Mouse (Mus musculus) lung, postnatal 0 days (tissue): ENCODE measurements at regions not wholly inside any gene's neighbourhood (a gene's known extent, or its start where the extent isn't known, plus 50 kb on each side); places are given as distances from the start of the nearest gene placed in this dataset.

ENCODE experiments used
- ATAC-seq: fragments of 200-750 bp; cut with Nextera tagmentation; 2 replicates; pipeline ENCODE4 v1.8.0; 2017; ENCODE audit warnings: moderate library complexity
- DNase-seq: peaks from one replicate; pipeline ENCODE4 v3.0.0-alpha.2; 2016; ENCODE audit warnings: low spot score
- H3K27ac ChIP-seq: fragments of 300-500 bp; sonication (generic); 2 replicates; pipeline ENCODE4 v1.5.1; 2014; ENCODE audit warnings: antibody characterized with exemption, mild to moderate bottlenecking, low read length, mixed read lengths
- H3K27me3 ChIP-seq: fragments of 300-500 bp; sonication (generic); replicated peaks from 2 replicates; pipeline ENCODE4 v1.6.1; 2014; ENCODE audit warnings: low read length, mixed read lengths; ENCODE audit not compliant: insufficient read depth
- H3K36me3 ChIP-seq: fragments of 300-500 bp; sonication (generic); 2 replicates; pipeline ENCODE4 v1.6.1; 2014; ENCODE audit warnings: low read length, mixed read lengths; ENCODE audit not compliant: insufficient read depth
- H3K4me1 ChIP-seq: fragments of 300-500 bp; sonication (generic); 2 replicates; pipeline ENCODE4 v1.6.1; 2014; ENCODE audit warnings: antibody characterized with exemption, low read depth, low read length, mixed read lengths; ENCODE audit not compliant: insufficient read depth
- H3K4me2 ChIP-seq: fragments of 300-500 bp; sonication (generic); replicated peaks from 2 replicates; pipeline ENCODE4 v1.6.1; 2014; ENCODE audit warnings: low read depth, mild to moderate bottlenecking, low read length, moderate library complexity, mixed read lengths
- H3K4me3 ChIP-seq: fragments of 300-500 bp; sonication (generic); 2 replicates; pipeline ENCODE4 v1.5.1; 2014; ENCODE audit warnings: low read depth, low read length
- H3K9ac ChIP-seq: fragments of 300-500 bp; sonication (generic); replicated peaks from 2 replicates; pipeline ENCODE4 v1.6.1; 2014; ENCODE audit warnings: low read depth, mild to moderate bottlenecking
- H3K9me3 ChIP-seq: fragments of 300-500 bp; sonication (generic); 2 replicates; pipeline ENCODE4 v1.6.1; 2016; ENCODE audit warnings: low read length, mixed read lengths
- CTCF ChIP-seq: IDR thresholded peaks from 2 replicates; pipeline ENCODE4 v1.5.1; 2016; ENCODE audit warnings: antibody characterized with exemption, mild to moderate bottlenecking
- EP300 ChIP-seq: IDR thresholded peaks from 2 replicates; pipeline ENCODE4 v1.6.1; 2016; ENCODE audit warnings: antibody characterized with exemption, mild to moderate bottlenecking, control low read depth
- WGBS: fragments of 180-500 bp; shearing (Covaris S2); extraction: QIAGEN DNeasy Blood & Tissue Kit; methylation state at CpG from one replicate; pipeline ENCODE4 v1.1.7; 2014; 5-methylcytosine and 5-hydroxymethylcytosine counted together

GRCm38 (mm10) chr3:39370926-39371325, 484.2 kb downstream of the Fat4 start:
- Histone ChIP-seq H3K9me3 (no peaks in the 10 kb centered on the region), H3K27me3 (no peaks in the 10 kb centered on the region), H3K27ac (no peak overlapping the region), H3K36me3 (no peaks in the 10 kb centered on the region), H3K4me3 (no peak overlapping the region), H3K4me1 (no peaks in the 10 kb centered on the region), H3K4me2 (no peak overlapping the region), H3K9ac (no peak overlapping the region)
- TF ChIP-seq CTCF (no peak), EP300 (no peak)
- 81% methylated on average over 4 of the region's 4 CpGs for WGBS
- ATAC-seq, result no peak
- DNase-seq, result no peak

DNA sequence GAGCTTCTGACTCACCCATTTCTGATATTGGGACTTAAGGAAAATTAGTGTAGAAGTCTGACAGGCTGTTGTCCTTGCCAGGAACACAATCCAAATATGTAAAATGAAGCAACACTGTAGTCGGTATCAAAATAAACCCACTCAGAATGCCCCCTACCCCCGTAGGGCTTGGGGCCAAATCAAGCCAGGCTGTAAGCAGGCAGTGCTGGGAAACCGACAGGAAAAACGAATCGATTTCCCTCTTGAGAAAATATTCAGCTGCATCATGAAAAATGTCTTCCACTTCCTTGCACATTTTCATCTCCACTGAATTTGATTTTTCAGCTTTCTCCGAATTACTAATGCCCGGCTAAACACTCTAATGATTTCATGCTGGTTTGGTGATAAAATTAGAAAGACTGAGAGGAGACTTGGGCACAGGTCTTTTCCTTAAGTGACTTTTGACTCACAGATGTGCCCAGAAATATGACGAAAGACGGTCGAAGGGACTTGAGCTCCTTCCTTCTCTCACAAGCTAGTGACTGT, 485.7 kb downstream of the Fat4 start:
- 64% methylated on average over 10 of the region's 10 CpGs for WGBS
- no peak for DNase-seq

DNA sequence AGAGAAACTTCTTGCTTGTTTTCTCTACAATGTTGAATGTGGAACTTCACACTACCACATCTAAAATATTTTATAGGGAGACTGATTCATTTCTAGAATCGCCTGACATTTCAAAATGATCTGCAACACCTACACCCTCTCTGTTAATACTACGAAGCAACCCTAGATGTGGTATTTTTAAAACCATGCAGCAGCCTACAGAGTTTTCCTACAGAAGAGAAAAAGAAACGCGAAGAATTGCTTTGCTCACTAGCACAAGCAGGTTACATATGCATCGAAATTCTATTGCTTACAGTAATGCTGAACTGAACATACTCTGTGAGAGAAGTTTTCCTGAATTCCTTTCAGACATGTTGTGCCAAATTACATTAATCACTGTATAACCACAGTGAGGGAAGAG, 488.7 kb downstream of the Fat4 start:
- no peaks in the 10 kb centered on the region for H3K4me1 ChIP-seq
- no peak overlapping the region for H3K4me3 ChIP-seq
- no peak overlapping the region for H3K4me2 ChIP-seq
- no peaks in the 10 kb centered on the region for H3K36me3 ChIP-seq
- H3K9ac ChIP-seq, result no peak overlapping the region
- H3K9me3 ChIP-seq, result no peaks in the 10 kb centered on the region
- ATAC-seq (no peak), DNase-seq (no peak)
- 84% methylated on average over 5 of the region's 5 CpGs for WGBS
- H3K27ac ChIP-seq, result no peak overlapping the region
- no peaks in the 10 kb centered on the region for H3K27me3 ChIP-seq
- no peak for TF ChIP-seq EP300
- TF ChIP-seq CTCF, result no peak

More for the DNA sequence above, 485.7 kb downstream of the Fat4 start:
- no peak for TF ChIP-seq CTCF
- TF ChIP-seq EP300, result no peak
- no peak overlapping the region for H3K4me2 ChIP-seq
- no peaks in the 10 kb centered on the region for H3K36me3 ChIP-seq
- no peaks in the 10 kb centered on the region for H3K9me3 ChIP-seq
- no peak overlapping the region for H3K4me3 ChIP-seq
- no peak overlapping the region for H3K9ac ChIP-seq
- no peak for ATAC-seq
- no peaks in the 10 kb centered on the region for H3K27me3 ChIP-seq
- H3K27ac ChIP-seq, result no peak overlapping the region
- no peaks in the 10 kb centered on the region for H3K4me1 ChIP-seq

DNA sequence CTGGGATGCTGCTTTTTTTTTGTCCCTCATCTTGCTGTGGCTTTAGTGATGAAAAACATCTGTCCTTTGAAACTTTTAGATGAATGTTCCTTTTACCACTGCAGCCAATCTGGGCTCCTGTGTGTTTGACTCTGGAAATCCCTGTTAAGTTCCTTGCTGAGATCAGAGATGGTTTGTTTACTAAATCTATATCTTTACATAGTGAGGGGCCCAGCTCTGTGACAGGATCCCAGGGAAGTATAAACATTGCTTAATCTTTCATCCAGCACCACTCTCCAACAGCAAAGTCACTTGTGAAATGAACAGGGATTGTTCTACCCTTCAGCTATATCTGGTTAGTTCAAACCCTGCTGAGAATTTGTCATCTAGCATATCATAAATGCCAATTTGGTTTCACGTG, 501.8 kb downstream of the Fat4 start:
- Histone ChIP-seq H3K36me3 (no peaks in the 10 kb centered on the region), H3K4me3 (no peak overlapping the region), H3K4me1 (no peaks in the 10 kb centered on the region), H3K4me2 (no peak overlapping the region), H3K9ac (no peak overlapping the region), H3K9me3 (no peaks in the 10 kb centered on the region), H3K27ac (no peak overlapping the region), H3K27me3 (no peaks in the 10 kb centered on the region)
- DNase-seq (no peak), ATAC-seq (no peak)
- WGBS, result 42% methylated on average over 1 of the region's 1 CpGs
- TF ChIP-seq CTCF (no peak), EP300 (no peak)

GRCm38 (mm10) chr3:39390442-39390841, 503.7 kb downstream of the Fat4 start:
- TF ChIP-seq CTCF, result no peak
- no peak for TF ChIP-seq EP300
- no peak overlapping the region for H3K4me2 ChIP-seq
- no peaks in the 10 kb centered on the region for H3K36me3 ChIP-seq
- no peak overlapping the region for H3K9ac ChIP-seq
- H3K9me3 ChIP-seq, result no peaks in the 10 kb centered on the region
- H3K4me1 ChIP-seq, result no peaks in the 10 kb centered on the region
- no peak for DNase-seq
- H3K27ac ChIP-seq, result no peak overlapping the region
- H3K4me3 ChIP-seq, result no peak overlapping the region
- no peak for ATAC-seq
- WGBS, result 47% methylated on average over 9 of the region's 9 CpGs
- no peaks in the 10 kb centered on the region for H3K27me3 ChIP-seq

DNA sequence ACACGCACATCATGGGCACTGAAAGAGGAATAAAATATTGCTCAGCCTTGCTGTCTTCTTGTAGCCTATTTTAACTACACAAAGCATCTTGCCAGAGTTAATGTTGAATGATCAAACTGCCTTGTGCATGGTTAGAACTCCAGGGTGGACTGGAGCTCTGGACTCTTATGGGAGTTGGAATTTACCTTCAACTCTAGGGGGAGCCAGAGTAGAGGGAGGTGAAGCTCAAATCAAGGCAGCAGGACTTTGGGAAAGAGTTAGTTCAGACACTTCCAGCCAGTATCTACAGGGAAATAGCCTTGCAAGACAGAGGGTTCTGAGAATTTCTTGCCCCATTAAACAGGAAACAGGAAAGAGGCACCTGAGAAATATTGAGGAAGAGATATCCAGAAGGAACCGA, 505.3 kb downstream of the Fat4 start:
- Histone ChIP-seq H3K4me2 (no peak overlapping the region), H3K4me3 (no peak overlapping the region), H3K4me1 (no peaks in the 10 kb centered on the region), H3K36me3 (no peaks in the 10 kb centered on the region), H3K27me3 (no peaks in the 10 kb centered on the region), H3K27ac (no peak overlapping the region), H3K9me3 (no peaks in the 10 kb centered on the region), H3K9ac (no peak overlapping the region)
- TF ChIP-seq EP300, result no peak
- TF ChIP-seq CTCF, result peak; percentile 63
- DNase-seq, result peak; percentile 40
- WGBS, result 59% methylated on average over 2 of the region's 2 CpGs
- no peak for ATAC-seq

GRCm38 (mm10) chr3:39396672-39397071, 509.9 kb downstream of the Fat4 start:
- no peaks in the 10 kb centered on the region for H3K27me3 ChIP-seq
- no peaks in the 10 kb centered on the region for H3K36me3 ChIP-seq
- TF ChIP-seq EP300, result no peak
- no peak for TF ChIP-seq CTCF
- H3K27ac ChIP-seq, result no peak overlapping the region
- H3K9ac ChIP-seq, result no peak overlapping the region
- no peak for ATAC-seq
- no peak overlapping the region for H3K4me3 ChIP-seq
- no peak for DNase-seq
- H3K4me1 ChIP-seq, result no peaks in the 10 kb centered on the region
- no peak overlapping the region for H3K4me2 ChIP-seq
- no peaks in the 10 kb centered on the region for H3K9me3 ChIP-seq
